Mouse (Mus musculus): ENCODE results near the gene Dkc1.

DNA sequence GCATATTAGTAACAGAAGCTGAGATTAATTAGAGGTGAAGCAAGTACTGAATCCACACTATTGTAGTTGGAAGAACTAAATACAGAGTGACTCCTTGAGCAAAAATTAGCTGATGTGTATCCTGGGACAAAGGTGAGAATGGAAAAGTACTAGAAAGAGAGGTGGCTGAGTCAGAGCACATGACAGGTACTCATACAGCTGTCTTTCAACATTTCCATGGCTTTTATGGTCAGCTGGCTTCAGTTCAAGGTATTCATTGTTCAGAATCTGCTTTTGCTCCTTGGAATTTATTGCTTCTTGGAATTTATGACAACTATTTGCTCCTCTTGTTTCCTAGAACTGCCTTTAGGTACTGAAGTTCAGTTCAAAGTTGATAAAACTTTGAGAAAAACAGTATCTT is 41.3 kb downstream of the Dkc1 start:
- TF ChIP-seq CTCF (IDR thresholded peaks at IDR 0.05; ENCODE audit: borderline replicate concordance, control insufficient read depth, extremely low read depth, insufficient read depth, low read length, poor library complexity) (no peak), POLR2A (IDR thresholded peaks at IDR 0.05; ENCODE audit: control insufficient read depth, extremely low read depth, insufficient read depth, low read length, poor library complexity) (no peak)

Measured in thymus, adult 2 months (tissue).